Mouse (Mus musculus): ENCODE results near the gene Msmb.

Gene Msmb

DNA sequence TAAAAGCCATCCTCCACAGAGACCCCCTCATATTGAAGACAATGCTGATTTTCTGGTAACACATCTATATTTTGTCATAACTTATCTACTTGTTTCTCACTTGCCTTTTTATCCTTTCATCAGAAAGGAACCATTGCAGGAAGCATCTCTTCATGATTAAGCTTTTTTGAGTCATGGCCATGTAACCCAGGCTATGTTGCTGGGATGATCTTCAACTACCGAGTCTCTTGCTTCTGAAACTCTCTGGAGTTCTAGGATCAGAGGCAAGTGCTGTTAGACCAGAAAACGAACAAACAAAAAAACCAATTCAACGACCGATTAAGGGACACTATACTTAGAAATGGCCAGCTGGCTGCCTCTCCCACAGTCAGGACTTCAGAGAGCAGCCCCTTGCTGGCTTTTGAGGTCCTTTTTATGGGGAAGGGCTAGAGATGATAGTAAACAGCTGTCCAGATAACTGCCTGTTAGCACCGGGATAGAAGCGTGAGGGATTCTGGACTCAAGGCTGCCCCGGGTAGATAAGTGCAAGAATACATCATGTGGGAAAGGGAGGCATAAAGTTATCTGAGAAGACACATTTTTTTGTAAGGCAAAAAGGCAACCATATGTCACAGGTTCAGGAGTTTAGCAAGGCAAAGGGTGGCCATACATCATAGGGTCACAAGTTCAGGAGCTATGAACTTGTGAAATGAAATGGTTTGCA is 4.1 kb downstream of the Msmb start:
- peak; percentile 21 to 36 for DNase-seq (ENCODE audit: low spot score in 2 of 2)

DNA sequence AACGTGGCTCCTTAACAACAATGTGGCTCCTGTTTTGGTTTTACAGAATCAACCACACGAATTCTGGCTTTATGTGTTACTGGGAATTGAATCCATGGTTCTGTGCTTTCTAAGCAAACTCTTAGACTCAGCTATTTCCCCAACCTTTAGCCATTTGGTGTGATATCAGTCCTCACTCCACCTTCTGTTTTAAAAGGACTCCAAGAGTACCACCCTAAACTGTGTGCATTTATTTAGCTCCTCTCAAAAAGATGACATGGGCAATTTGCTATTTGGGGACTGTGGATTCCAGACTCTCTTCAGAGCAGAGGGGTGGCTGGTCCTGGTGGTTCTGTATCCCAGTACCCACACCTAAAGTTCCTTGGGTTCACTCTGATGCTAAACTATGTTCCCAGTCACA is 4.8 kb downstream of the Msmb start:
- DNase-seq (ENCODE audit: low spot score in 2 of 2) = no peak

- DNase-seq (ENCODE audit: low spot score in 2 of 2) = no peak
These were observed 9.0 kb downstream of the Msmb start for GRCm38 (mm10) chr14:32150872-32151271.

DNA sequence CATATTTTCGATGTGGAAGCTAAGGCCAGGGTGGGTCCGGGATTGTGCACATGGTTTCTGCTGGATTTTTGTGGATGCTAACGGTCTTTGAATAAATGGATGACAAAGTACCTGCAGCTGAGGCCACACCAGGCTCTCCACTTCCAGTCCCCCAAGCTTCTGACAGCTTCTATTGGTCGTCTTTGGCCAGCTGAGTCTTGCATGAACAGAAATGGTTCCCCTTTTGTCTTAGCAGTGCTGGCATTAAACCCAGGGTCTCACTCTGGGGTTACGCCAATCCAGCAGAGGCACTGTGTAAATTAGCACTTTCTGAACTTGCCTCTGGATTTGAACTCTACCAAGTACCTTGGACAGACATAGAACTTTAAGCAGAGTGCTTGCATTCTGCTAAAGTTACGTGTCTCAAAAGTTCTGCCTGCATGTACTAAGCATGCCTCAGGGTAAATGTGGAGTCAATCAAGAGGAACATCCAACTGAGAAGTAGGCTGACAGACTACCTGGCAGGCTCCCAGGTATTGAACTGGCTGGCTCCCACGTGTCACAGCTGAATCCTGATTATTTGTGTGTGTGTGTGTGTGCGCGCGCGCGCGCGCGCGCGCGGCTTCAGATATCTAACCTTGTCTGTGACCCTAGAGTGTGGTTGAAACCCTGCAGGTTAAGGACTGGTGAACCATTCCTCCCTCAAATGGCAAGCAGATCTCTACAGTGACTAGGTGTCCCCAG is 10.6 kb downstream of the Msmb start:
- DNase-seq (ENCODE audit: low spot score in 2 of 2) = no peak

GRCm38 (mm10) chr14:32153156-32153555 is 11.3 kb downstream of the Msmb start:
- DNase-seq (ENCODE audit: low spot score in 2 of 2) = no peak

- no peak for DNase-seq (ENCODE audit: low spot score in 2 of 2)
These were observed 12.9 kb downstream of the Msmb start for GRCm38 (mm10) chr14:32154758-32155157.

DNA sequence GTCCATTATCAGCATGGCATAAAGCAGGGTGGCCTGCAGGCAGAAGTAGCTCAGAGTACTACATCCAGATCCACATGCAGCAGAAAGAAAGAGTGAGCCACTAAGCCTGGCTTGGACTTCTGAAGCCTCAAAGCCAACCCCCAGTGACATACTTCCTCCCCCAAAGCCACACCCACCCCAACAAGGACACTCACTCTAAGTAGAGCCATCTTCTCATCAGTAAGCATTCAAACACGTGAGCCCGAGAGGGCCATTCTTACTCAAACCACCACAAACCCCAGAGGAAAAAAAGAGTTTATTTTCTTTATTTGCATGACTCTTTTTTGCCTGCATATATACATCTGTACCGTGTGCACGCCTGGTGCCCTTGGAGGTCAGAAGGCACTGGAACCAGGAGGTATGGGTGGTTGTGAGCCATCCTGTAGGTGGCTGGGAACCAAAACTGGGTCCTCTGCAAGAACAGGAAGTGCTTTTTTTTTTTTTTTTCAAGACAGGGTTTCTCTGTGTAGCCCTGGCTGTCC is 17.4 kb downstream of the Msmb start:
- DNase-seq (ENCODE audit: low spot score in 2 of 2) = no peak

DNA sequence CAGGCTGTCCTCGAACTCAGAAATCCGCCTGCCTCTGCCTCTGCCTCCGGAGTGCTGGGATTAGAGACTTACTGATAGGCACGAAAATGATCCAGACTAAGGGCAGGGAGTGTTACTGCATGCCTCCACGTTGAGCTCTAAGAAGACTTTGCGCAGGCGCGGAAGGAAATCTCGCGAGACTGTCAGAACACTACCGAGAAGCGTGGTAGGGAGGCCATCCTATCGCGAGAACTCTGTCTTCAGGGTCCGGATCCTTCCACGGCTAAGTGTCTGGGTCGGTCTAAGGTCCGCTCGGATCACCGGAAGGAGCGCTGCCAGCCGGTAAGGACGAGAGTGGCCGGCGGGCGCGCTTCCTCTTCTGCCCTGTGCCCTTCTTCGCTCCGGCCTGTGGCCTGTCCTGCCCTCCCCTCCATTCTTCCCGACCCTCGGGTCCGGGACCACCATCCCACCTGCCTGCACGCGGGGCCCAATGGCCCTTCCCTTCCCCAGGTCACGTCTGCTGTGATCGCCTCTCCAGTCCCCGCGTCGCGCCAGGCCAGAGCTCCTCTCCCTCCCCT is 17.9 kb downstream of the Msmb start, which contains the start of gene Ncoa4:
Gene Ncoa4 (plus strand): TSS at position 176 of the 557 bp plus-strand sequence.
- DNase-seq (ENCODE audit: low spot score in 2 of 2) = peak; percentile 98

DNA sequence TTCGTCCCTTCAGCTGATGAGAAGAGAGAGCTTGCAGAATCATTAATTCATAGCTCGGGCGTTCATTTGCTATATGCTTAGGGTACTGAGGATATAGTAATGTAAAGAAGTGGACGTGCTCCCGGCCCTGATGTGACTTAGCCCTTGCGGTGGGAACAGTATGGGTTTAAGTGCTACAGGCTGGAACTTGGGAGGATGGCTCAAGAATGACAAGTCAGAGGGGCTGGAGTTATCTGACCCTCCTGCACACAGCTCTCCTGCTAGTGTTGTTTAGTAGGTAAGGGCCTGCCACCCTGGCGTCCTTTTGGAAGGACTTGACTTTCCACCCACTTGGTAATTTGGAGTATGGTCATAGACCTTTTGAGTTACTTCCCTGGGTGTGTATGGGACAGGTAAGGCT is 18.7 kb downstream of the Msmb start:
- DNase-seq (ENCODE audit: low spot score in 2 of 2) = no peak

DNA sequence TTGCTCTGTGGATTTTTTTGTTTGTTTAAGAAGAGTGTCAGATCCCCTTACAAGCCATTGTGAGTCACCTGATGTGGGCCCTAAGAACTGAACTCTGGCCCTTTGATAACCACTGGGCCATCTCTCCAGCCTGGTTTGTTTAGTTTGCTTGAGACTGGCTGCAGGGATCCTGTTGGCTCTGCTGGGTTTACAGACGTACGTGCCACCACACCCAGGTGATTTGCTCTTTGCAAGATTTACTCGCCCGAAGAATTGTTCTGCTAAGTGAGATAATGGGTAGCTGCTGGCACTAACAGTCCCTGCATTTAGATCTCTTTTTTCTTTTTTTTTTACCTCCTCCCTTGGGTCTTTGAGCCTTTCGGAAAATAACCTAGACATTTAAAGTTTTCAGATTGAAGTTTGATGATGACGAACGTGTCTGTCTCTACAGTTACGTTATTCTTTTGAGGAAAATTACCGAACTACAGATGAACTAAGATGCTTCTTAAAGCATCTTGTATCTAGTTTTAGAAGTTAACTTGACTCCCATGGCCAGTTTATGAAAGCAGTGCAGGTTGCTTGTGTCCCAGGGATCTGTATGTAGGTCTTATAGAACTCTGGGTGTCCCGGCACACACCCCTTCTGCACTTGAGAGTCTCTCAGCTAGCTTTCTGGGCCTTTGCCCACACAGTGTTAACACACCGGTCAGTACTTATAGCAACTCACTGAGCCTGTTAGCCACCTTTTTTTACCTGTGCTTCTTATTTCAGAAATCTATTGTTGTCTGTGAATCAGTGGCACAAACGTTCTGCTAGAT is 19.5 kb downstream of the Msmb start:
- DNase-seq (ENCODE audit: low spot score in 2 of 2) = no peak

DNA sequence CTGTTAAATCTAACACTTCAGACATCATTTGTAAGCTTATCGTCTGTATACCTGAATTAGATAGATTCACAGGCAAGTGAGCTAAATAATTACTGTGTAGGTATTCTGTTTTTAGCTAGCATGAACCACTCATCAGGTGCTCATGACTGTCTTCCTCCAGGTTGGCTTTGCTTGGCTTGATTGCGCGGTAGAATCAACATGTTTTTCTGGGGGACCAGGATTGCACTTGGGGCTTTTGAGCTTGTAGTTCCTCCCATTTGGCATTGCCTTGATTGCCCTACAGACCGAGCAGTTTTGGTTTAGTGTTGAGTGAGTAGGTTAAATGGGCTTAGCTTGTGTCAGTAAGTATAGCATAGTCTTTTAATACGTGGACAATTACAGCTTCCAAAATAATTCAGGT is 20.4 kb downstream of the Msmb start:
- DNase-seq (ENCODE audit: low spot score in 2 of 2) = no peak

- no peak for DNase-seq (ENCODE audit: low spot score in 2 of 2)
These were observed 21.5 kb downstream of the Msmb start for GRCm38 (mm10) chr14:32163203-32163888.

DNA sequence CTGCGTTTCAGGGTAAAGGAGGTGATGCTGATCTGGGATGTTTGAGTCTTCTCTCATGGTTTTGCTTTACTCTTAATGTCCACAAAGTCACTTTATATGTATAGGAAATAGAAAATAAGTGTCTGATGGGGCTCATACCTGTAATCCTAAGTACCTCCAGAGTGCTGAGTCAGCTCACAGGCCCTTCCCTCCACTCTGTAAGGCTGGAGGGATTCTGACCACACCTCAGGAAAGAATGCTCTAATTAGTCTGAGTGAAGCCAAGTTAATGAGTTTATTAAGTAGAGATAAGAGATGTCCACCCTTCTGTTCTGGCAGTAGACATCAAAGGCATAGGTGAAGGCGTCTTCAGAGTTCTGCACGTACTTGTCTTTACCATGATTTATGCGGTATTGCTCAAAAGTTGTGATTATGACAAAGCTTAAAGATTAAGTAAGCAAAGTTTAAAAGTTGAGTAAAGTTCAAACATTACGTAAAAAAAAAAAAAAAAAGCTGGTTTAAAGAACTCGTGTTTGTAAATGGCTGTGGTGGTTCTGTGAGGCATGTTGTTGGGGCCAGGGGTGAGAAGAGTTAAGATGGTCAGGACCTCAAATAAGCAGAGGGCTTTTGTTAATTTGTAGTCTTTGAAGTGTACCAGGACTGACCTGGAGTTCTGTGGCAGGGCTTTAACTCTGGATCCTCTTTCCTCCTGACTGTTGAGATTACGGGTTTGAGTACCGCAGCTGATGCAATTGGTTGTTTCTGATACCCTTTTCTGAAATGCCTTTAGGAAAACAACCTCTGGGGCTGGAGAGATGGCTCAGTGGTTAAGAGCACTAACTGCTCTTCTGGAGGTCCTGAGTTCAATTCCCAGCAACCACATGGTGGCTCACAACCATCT is 22.6 kb downstream of the Msmb start:
- DNase-seq (ENCODE audit: low spot score in 2 of 2) = no peak

DNA sequence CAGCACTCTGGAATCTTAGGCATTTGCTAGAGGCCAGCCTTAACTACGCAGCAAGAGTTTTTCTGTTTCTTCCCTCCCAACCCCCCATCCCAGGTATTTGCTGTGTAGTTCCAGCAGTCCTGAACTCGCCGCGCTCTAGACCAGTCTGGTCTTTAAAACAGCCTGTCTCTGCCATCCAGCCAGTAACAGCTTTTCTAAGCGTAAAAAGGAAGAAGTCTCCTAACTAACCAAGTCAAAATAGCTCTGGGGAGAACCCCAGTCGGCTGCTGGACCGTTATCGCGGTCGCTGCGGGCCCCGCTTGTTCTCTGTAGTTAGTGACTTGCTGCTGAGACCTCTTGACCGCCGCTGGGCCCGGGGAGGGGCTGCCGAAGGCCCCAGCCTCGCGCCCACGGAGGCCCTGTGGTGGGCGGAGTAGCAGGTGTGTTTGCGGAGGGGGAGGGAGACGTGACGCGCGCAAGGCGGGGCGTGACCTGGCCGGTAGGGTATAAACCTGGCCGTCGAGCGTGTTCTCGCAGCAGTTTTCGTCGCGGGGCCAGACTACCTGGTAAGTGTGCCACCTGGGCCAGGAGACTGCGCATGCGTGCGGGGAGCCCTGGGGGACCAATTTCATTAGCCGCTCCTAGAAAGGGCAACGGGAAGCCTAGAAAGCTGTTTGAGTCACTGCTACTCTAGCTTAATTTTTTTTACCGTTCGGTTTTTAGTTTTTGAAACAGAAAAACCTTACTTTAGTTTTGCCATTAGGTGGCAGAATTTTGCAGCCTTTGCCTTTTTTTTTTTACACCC is 23.6 kb downstream of the Msmb start:
- peak; percentile 82 to 85 for DNase-seq (ENCODE audit: low spot score in 2 of 2)

DNA sequence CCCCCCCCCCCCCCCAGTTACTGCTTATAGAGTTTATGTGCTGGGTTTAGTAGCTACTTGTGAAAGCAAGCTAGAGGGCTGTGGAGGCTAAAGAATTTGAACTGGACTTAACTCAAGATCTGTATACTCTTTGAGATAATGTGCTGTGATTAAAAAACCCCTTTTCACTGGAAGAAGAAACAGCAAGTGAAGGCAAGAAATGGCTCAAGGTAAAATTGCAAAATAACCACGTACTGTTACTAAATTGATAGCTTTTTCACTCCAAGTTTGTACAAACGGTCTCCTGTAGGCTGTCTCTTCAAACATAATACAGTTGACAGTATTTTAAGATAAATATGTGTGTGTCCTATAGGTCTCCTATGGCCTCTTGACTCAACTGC is 24.2 kb downstream of the Msmb start:
- DNase-seq (ENCODE audit: low spot score in 2 of 2) = no peak

DNA sequence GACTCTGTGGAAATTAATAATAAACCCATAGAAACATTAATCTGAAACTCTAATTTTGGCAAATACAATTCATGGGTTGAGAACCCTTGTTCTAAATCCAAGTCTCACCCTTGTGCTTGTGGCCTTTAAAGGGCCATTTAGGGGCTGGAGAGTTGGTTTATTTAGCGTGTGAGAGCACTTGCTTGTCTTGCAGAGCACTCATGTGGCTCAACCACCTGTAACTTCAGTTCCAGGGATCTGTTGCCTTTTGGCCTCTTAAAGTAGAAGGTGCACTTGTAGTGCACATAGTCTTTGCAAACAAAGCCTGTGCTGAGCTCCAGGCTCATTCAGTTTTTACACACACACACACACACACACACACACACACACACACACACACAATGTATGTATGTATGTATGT is 25.0 kb downstream of the Msmb start:
- no peak for DNase-seq (ENCODE audit: low spot score in 2 of 2)

DNA sequence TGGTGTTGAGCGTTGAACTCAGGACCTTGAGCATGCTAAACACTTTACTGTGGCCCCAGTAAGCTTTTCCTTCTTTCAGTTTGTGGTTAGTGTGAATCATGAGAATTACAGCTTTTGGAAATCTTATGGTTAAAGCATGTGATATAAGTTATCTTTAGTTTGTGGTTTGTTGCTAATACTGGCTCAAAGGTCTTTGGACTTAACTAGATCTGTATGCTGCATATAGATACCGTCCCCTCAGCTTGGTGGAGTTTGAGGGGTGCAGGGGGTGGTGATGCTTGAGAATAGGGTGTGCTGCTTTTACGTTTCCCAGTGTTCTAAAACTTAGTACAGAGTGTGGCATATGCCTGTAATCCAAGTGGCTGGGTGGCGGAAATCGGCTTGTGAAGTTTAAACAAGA is 25.5 kb downstream of the Msmb start:
- DNase-seq (ENCODE audit: low spot score in 2 of 2) = no peak

DNA sequence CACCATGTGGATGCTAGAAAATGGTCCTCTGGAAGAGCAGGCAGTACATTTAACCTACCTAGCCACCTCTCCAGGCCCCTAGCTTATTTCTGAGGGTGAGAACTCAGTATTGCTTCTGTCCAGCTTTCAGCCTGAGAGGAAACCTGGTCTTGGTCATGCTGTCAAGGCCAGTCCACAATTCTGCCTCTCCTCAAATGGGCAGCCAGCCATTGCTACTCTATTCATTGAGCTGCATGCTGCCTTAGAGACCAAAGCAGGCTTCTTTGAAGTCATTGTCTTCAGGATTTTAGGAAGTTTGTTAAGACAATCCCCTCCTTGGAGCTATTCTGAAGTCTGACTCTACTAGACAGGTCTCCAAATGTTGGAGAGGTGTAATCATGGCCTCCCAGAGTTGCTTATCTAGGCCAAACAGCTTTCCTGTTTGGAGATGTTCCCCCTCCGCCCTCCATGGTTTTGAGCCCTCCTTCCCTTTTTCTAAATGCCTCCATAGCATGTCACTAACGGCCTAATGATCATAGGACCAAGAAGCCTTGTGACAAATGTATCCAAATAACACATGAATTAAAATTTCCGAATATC is 26.9 kb downstream of the Msmb start:
- peak; percentile 27 to 60 for DNase-seq (ENCODE audit: low spot score in 2 of 2)

DNA sequence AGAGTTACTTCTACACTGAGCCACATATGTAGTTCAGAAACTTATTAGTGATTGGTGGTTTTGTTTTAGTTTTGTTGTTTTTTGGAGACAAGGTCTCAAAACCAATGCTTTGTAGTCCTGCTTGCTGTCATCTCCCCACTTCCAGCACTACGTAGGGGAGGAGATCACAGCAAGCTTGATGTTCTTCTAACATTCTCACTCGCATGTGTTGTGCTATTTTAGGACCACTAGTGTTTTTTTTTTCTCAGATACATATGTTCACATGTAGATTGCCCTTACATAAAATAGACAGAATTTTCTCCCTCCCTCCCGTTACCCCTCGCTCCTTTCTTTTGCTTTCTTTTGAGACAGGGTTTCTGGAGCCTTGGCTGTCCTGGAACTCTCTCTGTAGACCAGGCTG is 28.3 kb downstream of the Msmb start:
- no peak for DNase-seq (ENCODE audit: low spot score in 2 of 2)

Measured in spleen, postnatal 14 days (tissue).